13 mouse cellular contexts compared by ENCODE assay signal in genomic region chr3:122334375-122334774, GRCm38 (mm10). TPM values are rescaled to one million over a fixed set of nuclear protein-coding genes. Genes with fewer than 3 reads are reported as not detected.
DNase-seq lines count a peak whose midpoint lies in the region; ATAC-seq and TF ChIP-seq lines count a peak whose summit lies in the region.
"Had no signal": no experiment of that assay in that cellular context is flagged by ENCODE, and none has a peak within 500 bp of the region (broad histone marks: within the 10 kb centered on the region; RNA-seq: fewer than 3 reads in every experiment).

No protein-coding gene starts in this region.

- peak; percentile 24 for DNase-seq in embryo, embryonic 11 days
- DNase-seq in embryo, embryonic 9.5 days (ENCODE audit: extremely low spot score): no peak
- no peak for DNase-seq in kidney, adult 8-10 months
- DNase-seq in urinary bladder, postnatal 14 days (ENCODE audit: low spot score): no peak
- no peak for DNase-seq in retina, embryonic 14.5 days (ENCODE audit: low spot score)
- DNase-seq: cerebellum, adult 2 months; layer of hippocampus, adult 9-11 months; right cerebral cortex, postnatal 25 days had no signal

- H3K79me2 ChIP-seq in myocyte (ENCODE audit: control insufficient read depth, insufficient read depth): no peaks in the 10 kb centered on the region

- ATAC-seq in kidney, embryonic 16.5 days (ENCODE audit: low FRiP score, low TSS enrichment): no peak
- ATAC-seq in hematopoietic stem cell, adult 5-6 weeks (replicated peaks in 1 of 2; ENCODE audit: insufficient read depth in 1 of 2, low FRiP score in 2 of 2, low TSS enrichment in 1 of 2, low read depth in 1 of 2, poor library complexity in 2 of 2, severe bottlenecking in 2 of 2): peak; percentile 65 to 68

- H3K4me3 ChIP-seq in kidney, embryonic 16.5 days (ENCODE audit: low read length): no peak overlapping the region
- no peak overlapping the region for H3K4me3 ChIP-seq in myocyte

- H3K9ac ChIP-seq in kidney, embryonic 16.5 days (replicated peaks; ENCODE audit: low read length): no peak overlapping the region
- H3K9ac ChIP-seq: liver, embryonic 14.5 days had no signal

- no peak for TF ChIP-seq POLR2A in myocyte (IDR thresholded peaks at IDR 0.05; ENCODE audit: insufficient read length, low read depth)

- H3K27me3 ChIP-seq in kidney, embryonic 16.5 days (ENCODE audit: insufficient read depth, low read length): no peaks in the 10 kb centered on the region
- H3K27me3 ChIP-seq in myocyte (ENCODE audit: control insufficient read depth, insufficient read depth, insufficient read length): no peaks in the 10 kb centered on the region

- H3K27ac ChIP-seq in kidney, embryonic 16.5 days (ENCODE audit: low read length): peak overlapping the region; percentile 22; the same call in 1 of the 2 replicates
- H3K27ac ChIP-seq: liver, embryonic 14.5 days had no signal

- H3K36me3 ChIP-seq in kidney, embryonic 16.5 days (ENCODE audit: insufficient read depth, low read length): no peaks in the 10 kb centered on the region
- no peaks in the 10 kb centered on the region for H3K36me3 ChIP-seq in myocyte (ENCODE audit: control insufficient read depth, insufficient read depth)

- H3ac ChIP-seq in myocyte (ENCODE audit: control insufficient read depth, insufficient read length): no peak overlapping the region

- H3K9me3 ChIP-seq in kidney, embryonic 16.5 days (ENCODE audit: low read length): no peaks in the 10 kb centered on the region

- H3K4me2 ChIP-seq in kidney, embryonic 16.5 days (replicated peaks; ENCODE audit: low read depth, low read length): no peak overlapping the region
- H3K4me2 ChIP-seq in myocyte (ENCODE audit: low read depth): peak overlapping the region; percentile 78
- H3K4me2 ChIP-seq: heart, embryonic 11.5 days had no signal

- WGBS in kidney, embryonic 16.5 days: 34% methylated on average over 7 of the region's 7 CpGs

- H3K4me1 ChIP-seq in kidney, embryonic 16.5 days (ENCODE audit: insufficient read depth, low read length): peaks cover 17% of the 10 kb centered on the region

TF ChIP-seq in myocyte, 11 proteins besides CTCF, POLR2A, EP300 and RAD21:
- TF ChIP-seq MYOD1 (IDR thresholded peaks at IDR 0.05; ENCODE audit: control insufficient read depth in 1 of 3, insufficient read length in 2 of 3, low read depth in 2 of 3): no peak
- TF ChIP-seq TCF3 (IDR thresholded peaks at IDR 0.05; ENCODE audit: insufficient read length, low read depth): no peak

RNA-seq across cellular contexts. Expression of gene Bcar3, which starts 40.4 kb away (rescaled TPM):
- polyA plus RNA-seq in kidney, embryonic 16.5 days (2015; fragmentation: Nextera tagmentation; extraction: Ambion mirVana): 15.9 and 16.1 TPM in 2 replicates
- 1.1 and 2.8 TPM in 2 replicates for total RNA-seq in hematopoietic stem cell, adult 5-6 weeks (2017)
- polyA plus RNA-seq in myocyte (2012; fragmentation: generic; extraction: Trizol): 21.4 TPM
